Mouse (Mus musculus) layer of hippocampus, adult 2 months (tissue): ENCODE data around the gene Pfdn4. TPM values are rescaled to one million over a fixed set of nuclear protein-coding genes. Genes with fewer than 3 reads are reported as not detected.

Experiments
- DNase-seq, 2 experiments: peaks; one replicate each; pipeline ENCODE4 v3.0.0; 2022; ENCODE audit warnings: low spot score in 2 of 2
- H3K27ac ChIP-seq: fragments of 200-600 bp; 2 replicates; pipeline ENCODE4 v1.8.1; 2022
- H3K4me3 ChIP-seq: fragments of 200-600 bp; 2 replicates; pipeline ENCODE4 v1.8.1; 2022; ENCODE audit warnings: mild to moderate bottlenecking
- CTCF ChIP-seq: fragments of 200-600 bp; conservative IDR thresholded peaks from 2 replicates; pipeline ENCODE4 v1.8.1; 2022; ENCODE audit warnings: antibody characterized with exemption, mild to moderate bottlenecking, moderate library complexity
- total RNA-seq, 2 experiments: library from RNA; stranded (reverse); gene quantifications; 2 replicates each; pipeline ENCODE4 v1.2.3; 2021

The Pfdn4 gene
- total RNA-seq, 2 experiments from 2014 or later: 28.6 to 32.2 TPM

- no peak for DNase-seq
- Histone ChIP-seq H3K4me3 (no peak overlapping the region), H3K27ac (no peak overlapping the region)
- TF ChIP-seq CTCF: no peak
Observed at GRCm38 (mm10) chr2:170544950-170545349, 48.7 kb downstream of the Pfdn4 start.

- no peak overlapping the region for H3K4me3 ChIP-seq
- no peak for DNase-seq
- H3K27ac ChIP-seq: no peak overlapping the region
- TF ChIP-seq CTCF: no peak
Observed at GRCm38 (mm10) chr2:170545745-170546144, 49.5 kb downstream of the Pfdn4 start.

GRCm38 (mm10) chr2:170547526-170547925, 51.3 kb downstream of the Pfdn4 start:
- no peak overlapping the region for H3K4me3 ChIP-seq
- H3K27ac ChIP-seq: no peak overlapping the region
- no peak for TF ChIP-seq CTCF
- DNase-seq: no peak

GRCm38 (mm10) chr2:170548046-170548445, 51.8 kb downstream of the Pfdn4 start:
- Histone ChIP-seq H3K4me3 (no peak overlapping the region), H3K27ac (no peak overlapping the region)
- no peak for TF ChIP-seq CTCF
- no peak for DNase-seq

- no peak overlapping the region for H3K27ac ChIP-seq
- DNase-seq: no peak
- H3K4me3 ChIP-seq: no peak overlapping the region
- TF ChIP-seq CTCF: no peak
Observed at GRCm38 (mm10) chr2:170549146-170549545, 52.9 kb downstream of the Pfdn4 start.

- no peak overlapping the region for H3K4me3 ChIP-seq
- H3K27ac ChIP-seq: no peak overlapping the region
- peak in 1 of 2 experiments; percentile 18 for DNase-seq
- TF ChIP-seq CTCF: no peak
Observed at GRCm38 (mm10) chr2:170550240-170550639, 54.0 kb downstream of the Pfdn4 start.

GRCm38 (mm10) chr2:170552088-170552487, 55.9 kb downstream of the Pfdn4 start:
- H3K4me3 ChIP-seq: no peak overlapping the region
- no peak overlapping the region for H3K27ac ChIP-seq
- TF ChIP-seq CTCF: no peak
- DNase-seq: no peak

GRCm38 (mm10) chr2:170563956-170564855, 68.0 kb downstream of the Pfdn4 start:
- no peak overlapping the region for H3K4me3 ChIP-seq
- no peak for TF ChIP-seq CTCF
- no peak for DNase-seq
- no peak overlapping the region for H3K27ac ChIP-seq

GRCm38 (mm10) chr2:170564995-170565394, 68.8 kb downstream of the Pfdn4 start:
- Histone ChIP-seq H3K4me3 (no peak overlapping the region), H3K27ac (no peak overlapping the region)
- no peak for TF ChIP-seq CTCF
- DNase-seq: no peak

Other genes with a start within 250 kb of the Pfdn4 start
- 10 to 100 TPM; 59.4 to 69.6 TPM for gene Bcas1, start 68.6 kb upstream of the Pfdn4 start, total RNA-seq
- not detected for gene Cyp24a1, start 717 bp downstream of the Pfdn4 start, total RNA-seq
- not detected for gene 4930470P17Rik, start 105.6 kb downstream of the Pfdn4 start, total RNA-seq
- gene Dok5, start 235.4 kb downstream of the Pfdn4 start, total RNA-seq: 10 to 100 TPM; 12.5 to 14.7 TPM